ENCODE assay signal across 13 mouse cellular contexts in genomic region chr8:71952489-71952888, GRCm38 (mm10). TPM values are rescaled to one million over a fixed set of nuclear protein-coding genes. Genes with fewer than 3 reads are reported as not detected.
DNase-seq lines count a peak whose midpoint lies in the region; ATAC-seq and TF ChIP-seq lines count a peak whose summit lies in the region.
"Had no signal": no experiment of that assay in that cellular context is flagged by ENCODE, and none has a peak within 500 bp of the region (broad histone marks: within the 10 kb centered on the region; RNA-seq: fewer than 3 reads in every experiment).

No protein-coding gene starts in this region.

- peaks cover 10% of the 10 kb centered on the region for H3K4me1 ChIP-seq in heart, embryonic 15.5 days (replicated peaks)
- H3K4me1 ChIP-seq in stomach, embryonic 15.5 days: peaks cover 5% of the 10 kb centered on the region; the same call in 1 of the 2 replicates
- H3K4me1 ChIP-seq in stomach, postnatal 0 days (replicated peaks; ENCODE audit: control insufficient read depth, insufficient read depth): 0 out of 2 replicates have a peak, but pooled peaks cover 3% of the 10 kb centered on the region
- peaks cover 10% of the 10 kb centered on the region for H3K4me1 ChIP-seq in limb, embryonic 12.5 days (replicated peaks)
- H3K4me1 ChIP-seq in neural tube, embryonic 15.5 days: peaks cover 19% of the 10 kb centered on the region

- intact Hi-C loops in heart, postnatal 25 days (cut with DNase I): no loop called here

- no peak for TF ChIP-seq EP300 in stomach, postnatal 0 days (optimal IDR thresholded peaks at IDR 0.05)

- no peak overlapping the region for H3K9ac ChIP-seq in heart, embryonic 15.5 days
- no peak overlapping the region for H3K9ac ChIP-seq in stomach, embryonic 15.5 days
- no peak overlapping the region for H3K9ac ChIP-seq in stomach, postnatal 0 days (ENCODE audit: low read length)
- no peak overlapping the region for H3K9ac ChIP-seq in limb, embryonic 12.5 days (replicated peaks)
- no peak overlapping the region for H3K9ac ChIP-seq in neural tube, embryonic 15.5 days (replicated peaks)

- no peak for TF ChIP-seq CTCF in stomach, postnatal 0 days (IDR thresholded peaks at IDR 0.05; ENCODE audit: low read depth)

- no peaks in the 10 kb centered on the region; the same call in 1 of the 2 replicates for H3K9me3 ChIP-seq in heart, embryonic 15.5 days (replicated peaks)
- no peaks in the 10 kb centered on the region for H3K9me3 ChIP-seq in stomach, embryonic 15.5 days
- H3K9me3 ChIP-seq in stomach, postnatal 0 days (ENCODE audit: control insufficient read depth, low read length): no peaks in the 10 kb centered on the region
- peaks cover 22% of the 10 kb centered on the region for H3K9me3 ChIP-seq in limb, embryonic 12.5 days
- H3K9me3 ChIP-seq in neural tube, embryonic 15.5 days (replicated peaks): no peaks in the 10 kb centered on the region

- 82% methylated on average over 1 of the region's 1 CpGs for WGBS in heart, embryonic 15.5 days
- WGBS in stomach, embryonic 15.5 days: 76% methylated on average over 1 of the region's 1 CpGs
- WGBS in stomach, postnatal 0 days: 85% methylated on average over 1 of the region's 1 CpGs
- WGBS in limb, embryonic 12.5 days: 96% methylated on average over 1 of the region's 1 CpGs
- 95% methylated on average over 1 of the region's 1 CpGs for WGBS in neural tube, embryonic 15.5 days

- no peak for DNase-seq in heart, postnatal 25 days (ENCODE audit: low spot score)
- no peak for DNase-seq in stomach, postnatal 0 days (ENCODE audit: low spot score)
- no peak for DNase-seq in spleen, adult 18-20 months
- DNase-seq: heart, adult 2 months; layer of hippocampus, postnatal 36 days; lung, postnatal 36 days had no signal

- peak overlapping the region; percentile 68; the same call in 1 of the 2 replicates for H3K4me2 ChIP-seq in heart, embryonic 15.5 days
- H3K4me2 ChIP-seq in stomach, embryonic 15.5 days: peak overlapping the region; percentile 63; the same call in 1 of the 2 replicates
- no peak overlapping the region for H3K4me2 ChIP-seq in stomach, postnatal 0 days (replicated peaks; ENCODE audit: low read depth)
- H3K4me2 ChIP-seq in limb, embryonic 12.5 days: peak overlapping the region; percentile 58; the same call in 1 of the 2 replicates
- H3K4me2 ChIP-seq in neural tube, embryonic 15.5 days: 0 out of 2 replicates have a peak overlapping the region, but pooled peaks have one; percentile 61

- ATAC-seq in heart, embryonic 15.5 days (replicated peaks; ENCODE audit: insufficient number of reproducible peaks, insufficient read depth, low FRiP score, low read depth): no peak
- ATAC-seq in stomach, embryonic 15.5 days (ENCODE audit: insufficient read depth, low FRiP score, low read depth): no peak
- no peak for ATAC-seq in stomach, postnatal 0 days (ENCODE audit: low FRiP score, low TSS enrichment)
- ATAC-seq in limb, embryonic 12.5 days (ENCODE audit: insufficient number of reproducible peaks, insufficient read depth, low FRiP score, low TSS enrichment, low read depth): no peak
- ATAC-seq in neural tube, embryonic 15.5 days (ENCODE audit: low FRiP score): no peak
- ATAC-seq in granulocyte monocyte progenitor cell, adult 5-6 weeks (replicated peaks; ENCODE audit: poor library complexity, severe bottlenecking): no peak
- ATAC-seq: CD4-positive, CD25-positive, alpha-beta regulatory T cell, adult 4 months; forebrain, postnatal 0 days had no signal

- no peak overlapping the region for H3K27ac ChIP-seq in heart, embryonic 15.5 days
- no peak overlapping the region for H3K27ac ChIP-seq in stomach, embryonic 15.5 days
- no peak overlapping the region for H3K27ac ChIP-seq in stomach, postnatal 0 days (replicated peaks)
- H3K27ac ChIP-seq in limb, embryonic 12.5 days: no peak overlapping the region
- H3K27ac ChIP-seq in neural tube, embryonic 15.5 days (replicated peaks): no peak overlapping the region
- H3K27ac ChIP-seq: heart, adult 2 months had no signal

- H3K4me3 ChIP-seq in heart, embryonic 15.5 days: peak overlapping the region; percentile 78; the same call in 1 of the 2 replicates
- H3K4me3 ChIP-seq in stomach, embryonic 15.5 days (replicated peaks): no peak overlapping the region
- H3K4me3 ChIP-seq in stomach, postnatal 0 days (ENCODE audit: low read depth, low read length): no peak overlapping the region
- H3K4me3 ChIP-seq in limb, embryonic 12.5 days (replicated peaks): no peak overlapping the region
- H3K4me3 ChIP-seq in neural tube, embryonic 15.5 days (replicated peaks): no peak overlapping the region
- H3K4me3 ChIP-seq: heart, adult 2 months had no signal

- H3K27me3 ChIP-seq in heart, embryonic 15.5 days: 0 out of 2 replicates have a peak, but pooled peaks cover under 1% of the 10 kb centered on the region
- H3K27me3 ChIP-seq in stomach, embryonic 15.5 days (replicated peaks): no peaks in the 10 kb centered on the region
- H3K27me3 ChIP-seq in stomach, postnatal 0 days (ENCODE audit: control insufficient read depth, insufficient read depth, low read length): no peaks in the 10 kb centered on the region
- no peaks in the 10 kb centered on the region for H3K27me3 ChIP-seq in limb, embryonic 12.5 days
- H3K27me3 ChIP-seq in neural tube, embryonic 15.5 days (replicated peaks): no peaks in the 10 kb centered on the region

- H3K36me3 ChIP-seq in heart, embryonic 15.5 days: peaks cover 7% of the 10 kb centered on the region; the same call in 1 of the 2 replicates
- peaks cover 9% of the 10 kb centered on the region; the same call in 1 of the 2 replicates for H3K36me3 ChIP-seq in stomach, embryonic 15.5 days
- no peaks in the 10 kb centered on the region for H3K36me3 ChIP-seq in stomach, postnatal 0 days (ENCODE audit: control insufficient read depth, insufficient read depth, low read length)
- H3K36me3 ChIP-seq in limb, embryonic 12.5 days: peaks cover 24% of the 10 kb centered on the region
- H3K36me3 ChIP-seq in neural tube, embryonic 15.5 days: peaks cover 9% of the 10 kb centered on the region

RNA-seq across cellular contexts. Expression of gene Zfp961, which starts 1.7 kb away (rescaled TPM):
- polyA plus RNA-seq in heart, embryonic 15.5 days (2015; fragmentation: Nextera tagmentation; extraction: Ambion mirVana): 9.6 and 12.6 TPM in 2 replicates
- 1 to 10 TPM; 5.5 to 10.0 TPM for total RNA-seq in heart, postnatal 25 days (2021)
- 20.6 and 24.7 TPM in 2 replicates for polyA plus RNA-seq in stomach, embryonic 15.5 days (2015; fragmentation: Nextera tagmentation; extraction: Ambion mirVana)
- polyA plus RNA-seq in stomach, postnatal 0 days (2015; fragmentation: Nextera tagmentation; extraction: Ambion mirVana): 11.2 and 11.8 TPM in 2 replicates
- 19.2 and 20.7 TPM in 2 replicates for polyA plus RNA-seq in limb, embryonic 12.5 days (2016; fragmentation: Nextera tagmentation; extraction: Ambion mirVana)
- polyA plus RNA-seq in neural tube, embryonic 15.5 days (2015; fragmentation: Nextera tagmentation; extraction: Ambion mirVana): 13.8 and 19.4 TPM in 2 replicates
- total RNA-seq in granulocyte monocyte progenitor cell, adult 5-6 weeks (2014; fragmentation: Nextera tagmentation): 34.4 and 35.7 TPM in 2 replicates
- 23.0 and 31.3 TPM in 2 replicates for total RNA-seq in granulocyte monocyte progenitor cell, adult 5-6 weeks (2017)

RNA-seq across cellular contexts. Expression of gene Zfp617, which starts 44.1 kb away (rescaled TPM):
- polyA plus RNA-seq in heart, embryonic 15.5 days (2015; fragmentation: Nextera tagmentation; extraction: Ambion mirVana): 22.3 and 23.3 TPM in 2 replicates
- total RNA-seq in heart, postnatal 25 days (2021): 10 to 100 TPM; 22.4 to 28.8 TPM
- polyA plus RNA-seq in stomach, embryonic 15.5 days (2015; fragmentation: Nextera tagmentation; extraction: Ambion mirVana): 21.9 and 22.1 TPM in 2 replicates
- polyA plus RNA-seq in stomach, postnatal 0 days (2015; fragmentation: Nextera tagmentation; extraction: Ambion mirVana): 11.7 and 12.5 TPM in 2 replicates
- 30.9 and 32.8 TPM in 2 replicates for polyA plus RNA-seq in limb, embryonic 12.5 days (2016; fragmentation: Nextera tagmentation; extraction: Ambion mirVana)
- polyA plus RNA-seq in neural tube, embryonic 15.5 days (2015; fragmentation: Nextera tagmentation; extraction: Ambion mirVana): 33.5 and 35.1 TPM in 2 replicates
- total RNA-seq in granulocyte monocyte progenitor cell, adult 5-6 weeks (2014; fragmentation: Nextera tagmentation): 10.4 and 15.0 TPM in 2 replicates
- total RNA-seq in granulocyte monocyte progenitor cell, adult 5-6 weeks (2017): 11.2 and 12.1 TPM in 2 replicates

RNA-seq across cellular contexts. Expression of gene Zfp882, which starts 44.1 kb away (rescaled TPM):
- polyA plus RNA-seq in heart, embryonic 15.5 days (2015; fragmentation: Nextera tagmentation; extraction: Ambion mirVana): 2.2 and 2.7 TPM in 2 replicates
- total RNA-seq in heart, postnatal 25 days (2021): 1 to 10 TPM; 3.1 to 6.1 TPM
- 5.1 and 5.3 TPM in 2 replicates for polyA plus RNA-seq in stomach, embryonic 15.5 days (2015; fragmentation: Nextera tagmentation; extraction: Ambion mirVana)
- 1.3 and 1.5 TPM in 2 replicates for polyA plus RNA-seq in stomach, postnatal 0 days (2015; fragmentation: Nextera tagmentation; extraction: Ambion mirVana)
- 10.0 and 10.2 TPM in 2 replicates for polyA plus RNA-seq in limb, embryonic 12.5 days (2016; fragmentation: Nextera tagmentation; extraction: Ambion mirVana)
- polyA plus RNA-seq in neural tube, embryonic 15.5 days (2015; fragmentation: Nextera tagmentation; extraction: Ambion mirVana): 13.5 and 17.1 TPM in 2 replicates
- total RNA-seq in granulocyte monocyte progenitor cell, adult 5-6 weeks (2014; fragmentation: Nextera tagmentation): 2.5 and 4.3 TPM in 2 replicates
- total RNA-seq in granulocyte monocyte progenitor cell, adult 5-6 weeks (2017): 6.1 and 6.6 TPM in 2 replicates

RNA-seq across cellular contexts. Expression of gene Cyp4f18, which starts 56.9 kb away (rescaled TPM):
- polyA plus RNA-seq in heart, embryonic 15.5 days (2015; fragmentation: Nextera tagmentation; extraction: Ambion mirVana): 1.1 and 1.5 TPM in 2 replicates
- total RNA-seq in heart, postnatal 25 days (2021): under 1 TPM; 0.70 to 0.73 TPM
- polyA plus RNA-seq in stomach, embryonic 15.5 days (2015; fragmentation: Nextera tagmentation; extraction: Ambion mirVana): 3.7 and 4.0 TPM in 2 replicates
- 1.3 and 1.4 TPM in 2 replicates for polyA plus RNA-seq in stomach, postnatal 0 days (2015; fragmentation: Nextera tagmentation; extraction: Ambion mirVana)
- polyA plus RNA-seq in limb, embryonic 12.5 days (2016; fragmentation: Nextera tagmentation; extraction: Ambion mirVana): 0.66 and 1.3 TPM in 2 replicates
- 1.2 and 1.3 TPM in 2 replicates for polyA plus RNA-seq in neural tube, embryonic 15.5 days (2015; fragmentation: Nextera tagmentation; extraction: Ambion mirVana)
- total RNA-seq in granulocyte monocyte progenitor cell, adult 5-6 weeks (2014; fragmentation: Nextera tagmentation): 11.7 and 15.8 TPM in 2 replicates
- 6.5 and 7.1 TPM in 2 replicates for total RNA-seq in granulocyte monocyte progenitor cell, adult 5-6 weeks (2017)
- total RNA-seq: forebrain, postnatal 0 days; layer of hippocampus, postnatal 36 days had no signal
